In the genomic region with DNA sequence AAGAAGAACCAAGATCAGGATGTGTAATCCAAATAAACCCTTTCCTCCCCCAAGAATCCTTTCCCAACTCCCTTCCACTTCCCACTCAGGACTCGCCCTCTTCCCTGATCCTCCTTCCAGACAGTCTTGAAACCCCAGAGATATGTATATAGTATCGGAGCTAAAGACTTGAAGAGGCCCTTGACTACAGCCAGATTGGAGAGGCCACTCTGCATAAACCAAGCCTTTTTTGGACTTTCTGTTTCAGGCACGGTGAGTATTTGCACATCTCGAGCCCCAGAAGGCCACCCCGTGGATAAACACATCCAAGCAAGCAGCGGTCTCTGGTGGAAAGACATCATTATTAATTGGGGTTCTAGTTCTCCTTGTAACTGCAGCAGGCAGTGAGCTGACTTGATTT, we compare ENCODE assay signal across 24 mouse cellular contexts.
A peak's percentile ranks its signal among the peaks of the same experiment; 100 is the strongest.
DNase-seq lines count a peak whose midpoint lies in the region; ATAC-seq and TF ChIP-seq lines count a peak whose summit lies in the region.
"Had no signal": no experiment of that assay in that cellular context is flagged by ENCODE, and none has a peak within 500 bp of the region (broad histone marks: within the 10 kb centered on the region; RNA-seq: fewer than 3 reads in every experiment).

No protein-coding gene starts in this region.

- H3K27ac ChIP-seq in embryonic facial prominence, embryonic 13.5 days, result peak overlapping the region; percentile 33; the same call in 1 of the 2 replicates
- H3K27ac ChIP-seq in embryonic facial prominence, embryonic 10.5 days (replicated peaks), result no peak overlapping the region
- peak overlapping the region; percentile 37; the same call in 1 of the 2 replicates for H3K27ac ChIP-seq in layer of hippocampus, adult 2 months
- H3K27ac ChIP-seq in stomach, postnatal 0 days (replicated peaks), result 0 out of 2 replicates have a peak overlapping the region, but pooled peaks have one; percentile 13
- H3K27ac ChIP-seq in hindbrain, embryonic 14.5 days, result no peak overlapping the region
- H3K27ac ChIP-seq: heart, embryonic 13.5 days; hindbrain, embryonic 15.5 days; kidney, embryonic 15.5 days; left cerebral cortex, adult 2 months; liver, embryonic 15.5 days; midbrain, embryonic 12.5 days had no signal

- ATAC-seq in embryonic facial prominence, embryonic 13.5 days (ENCODE audit: insufficient number of reproducible peaks, insufficient read depth, low FRiP score, low TSS enrichment, low read depth), result no peak
- no peak for ATAC-seq in stomach, postnatal 0 days (ENCODE audit: low FRiP score, low TSS enrichment)
- ATAC-seq in hindbrain, embryonic 14.5 days (ENCODE audit: low FRiP score), result no peak
- ATAC-seq: forebrain, embryonic 14.5 days had no signal

- WGBS in embryonic facial prominence, embryonic 13.5 days, result 89% methylated on average over 6 of the region's 6 CpGs
- 89% methylated on average over 6 of the region's 6 CpGs for WGBS in embryonic facial prominence, embryonic 10.5 days
- WGBS in stomach, postnatal 0 days, result 43% methylated on average over 6 of the region's 6 CpGs
- 88% methylated on average over 6 of the region's 6 CpGs for WGBS in hindbrain, embryonic 14.5 days

- H3K9ac ChIP-seq in embryonic facial prominence, embryonic 13.5 days, result no peak overlapping the region
- H3K9ac ChIP-seq in stomach, postnatal 0 days (ENCODE audit: low read length), result no peak overlapping the region
- H3K9ac ChIP-seq in hindbrain, embryonic 14.5 days, result no peak overlapping the region
- H3K9ac ChIP-seq: heart, embryonic 13.5 days; hindbrain, embryonic 15.5 days; kidney, embryonic 15.5 days; liver, embryonic 15.5 days; midbrain, embryonic 12.5 days had no signal

- H3K4me2 ChIP-seq in embryonic facial prominence, embryonic 13.5 days, result no peak overlapping the region; the same call in 1 of the 2 replicates
- H3K4me2 ChIP-seq in stomach, postnatal 0 days (replicated peaks; ENCODE audit: low read depth), result no peak overlapping the region
- H3K4me2 ChIP-seq in hindbrain, embryonic 14.5 days (replicated peaks), result no peak overlapping the region
- H3K4me2 ChIP-seq: heart, embryonic 13.5 days; hindbrain, embryonic 15.5 days; kidney, embryonic 15.5 days; liver, embryonic 15.5 days; midbrain, embryonic 12.5 days had no signal

- DNase-seq in embryonic facial prominence, embryonic 10.5 days (ENCODE audit: low spot score), result no peak
- DNase-seq in layer of hippocampus, adult 2 months (ENCODE audit: low spot score in 2 of 2), result no peak
- no peak for DNase-seq in layer of hippocampus, postnatal 25 days (ENCODE audit: extremely low spot score in 1 of 2, low spot score in 1 of 2)
- DNase-seq in lung, postnatal 10 days, result peak; percentile 39
- no peak for DNase-seq in stomach, postnatal 0 days (ENCODE audit: low spot score)
- no peak for DNase-seq in hindbrain, embryonic 14.5 days (ENCODE audit: low spot score)
- DNase-seq: adrenal gland, postnatal 10 days; cerebellum, adult 18-20 months; cerebellum, postnatal 25 days; gastrocnemius, postnatal 14 days; heart, adult 11 months; heart, postnatal 36 days; kidney, adult 11 months; kidney, postnatal 4 days; layer of hippocampus, adult 9-11 months; liver had no signal

- peaks cover 16% of the 10 kb centered on the region for H3K4me1 ChIP-seq in embryonic facial prominence, embryonic 13.5 days
- H3K4me1 ChIP-seq in embryonic facial prominence, embryonic 10.5 days, result peaks cover 26% of the 10 kb centered on the region
- H3K4me1 ChIP-seq in stomach, postnatal 0 days (replicated peaks; ENCODE audit: control insufficient read depth, insufficient read depth), result no peaks in the 10 kb centered on the region
- H3K4me1 ChIP-seq in hindbrain, embryonic 14.5 days (replicated peaks; ENCODE audit: control insufficient read depth, insufficient read depth, low read length), result no peaks in the 10 kb centered on the region
- H3K4me1 ChIP-seq: midbrain, embryonic 12.5 days had no signal

- H3K4me3 ChIP-seq in embryonic facial prominence, embryonic 13.5 days, result no peak overlapping the region
- no peak overlapping the region for H3K4me3 ChIP-seq in embryonic facial prominence, embryonic 10.5 days
- H3K4me3 ChIP-seq in layer of hippocampus, adult 2 months, result no peak overlapping the region
- H3K4me3 ChIP-seq in stomach, postnatal 0 days (ENCODE audit: low read depth, low read length), result no peak overlapping the region
- no peak overlapping the region for H3K4me3 ChIP-seq in hindbrain, embryonic 14.5 days (replicated peaks; ENCODE audit: low read length)
- H3K4me3 ChIP-seq: heart, embryonic 13.5 days; hindbrain, embryonic 15.5 days; kidney, embryonic 15.5 days; left cerebral cortex, adult 2 months; liver, embryonic 15.5 days; midbrain, embryonic 12.5 days had no signal

- no peaks in the 10 kb centered on the region for H3K9me3 ChIP-seq in embryonic facial prominence, embryonic 13.5 days
- no peaks in the 10 kb centered on the region for H3K9me3 ChIP-seq in embryonic facial prominence, embryonic 10.5 days
- no peaks in the 10 kb centered on the region for H3K9me3 ChIP-seq in stomach, postnatal 0 days (ENCODE audit: control insufficient read depth, low read length)
- H3K9me3 ChIP-seq in hindbrain, embryonic 14.5 days (ENCODE audit: control insufficient read depth, low read length), result no peaks in the 10 kb centered on the region
- H3K9me3 ChIP-seq: heart, embryonic 13.5 days; hindbrain, embryonic 15.5 days; kidney, embryonic 15.5 days; liver, embryonic 15.5 days; midbrain, embryonic 12.5 days had no signal

- no peak for TF ChIP-seq CTCF in layer of hippocampus, adult 2 months (conservative IDR thresholded peaks at IDR 0.05)
- no peak for TF ChIP-seq CTCF in stomach, postnatal 0 days (IDR thresholded peaks at IDR 0.05; ENCODE audit: low read depth)

- no peaks in the 10 kb centered on the region for H3K36me3 ChIP-seq in embryonic facial prominence, embryonic 13.5 days
- H3K36me3 ChIP-seq in embryonic facial prominence, embryonic 10.5 days (replicated peaks), result no peaks in the 10 kb centered on the region
- H3K36me3 ChIP-seq in stomach, postnatal 0 days (ENCODE audit: control insufficient read depth, insufficient read depth, low read length), result no peaks in the 10 kb centered on the region
- no peaks in the 10 kb centered on the region for H3K36me3 ChIP-seq in hindbrain, embryonic 14.5 days (replicated peaks; ENCODE audit: control insufficient read depth, insufficient read depth)
- H3K36me3 ChIP-seq: heart, embryonic 13.5 days; hindbrain, embryonic 15.5 days; kidney, embryonic 15.5 days; liver, embryonic 15.5 days; midbrain, embryonic 12.5 days had no signal

- TF ChIP-seq EP300 in stomach, postnatal 0 days (optimal IDR thresholded peaks at IDR 0.05), result no peak

- H3K27me3 ChIP-seq in embryonic facial prominence, embryonic 13.5 days, result no peaks in the 10 kb centered on the region
- H3K27me3 ChIP-seq in embryonic facial prominence, embryonic 10.5 days (replicated peaks; ENCODE audit: low read depth, poor library complexity, severe bottlenecking), result no peaks in the 10 kb centered on the region
- H3K27me3 ChIP-seq in stomach, postnatal 0 days (ENCODE audit: control insufficient read depth, insufficient read depth, low read length), result no peaks in the 10 kb centered on the region
- H3K27me3 ChIP-seq in hindbrain, embryonic 14.5 days (ENCODE audit: control insufficient read depth, insufficient read depth, low read length), result no peaks in the 10 kb centered on the region
- H3K27me3 ChIP-seq: heart, embryonic 13.5 days; hindbrain, embryonic 15.5 days; kidney, embryonic 15.5 days; liver, embryonic 15.5 days; midbrain, embryonic 12.5 days had no signal

Comparison
In these comparisons a context has a peak if more than half of its experiments do, and no peak if none do; other contexts are left out.
1. H3K27ac ChIP-seq: peak in embryonic facial prominence, embryonic 13.5 days (single experiment), layer of hippocampus, adult 2 months (single experiment) and stomach, postnatal 0 days (single experiment); none in embryonic facial prominence, embryonic 10.5 days (single experiment) and hindbrain, embryonic 14.5 days (single experiment).